Mouse (Mus musculus) forebrain, embryonic 16.5 days (tissue): ENCODE measurements at regions not wholly inside any gene's neighbourhood (a gene's known extent, or its start where the extent isn't known, plus 50 kb on each side); places are given as distances from the start of the nearest gene placed in this dataset.

Source experiments
- ATAC-seq: fragments of 200-750 bp; cut with Nextera tagmentation; 2 replicates; pipeline ENCODE4 v1.8.0; 2017; ENCODE audit warnings: mild to moderate bottlenecking, moderate library complexity
- H3K27ac ChIP-seq: fragments of 300-500 bp; sonication (generic); 2 replicates; pipeline ENCODE4 v1.5.1; 2014; ENCODE audit warnings: low read length, control low read depth
- H3K27me3 ChIP-seq: fragments of 300-500 bp; sonication (generic); replicated peaks from 2 replicates; pipeline ENCODE4 v1.6.1; 2014; ENCODE audit warnings: low read length; ENCODE audit not compliant: control insufficient read depth, insufficient read depth
- H3K36me3 ChIP-seq: fragments of 300-500 bp; sonication (generic); 2 replicates; pipeline ENCODE4 v1.6.1; 2014; ENCODE audit not compliant: control insufficient read depth, insufficient read depth
- H3K4me1 ChIP-seq: fragments of 300-500 bp; sonication (generic); replicated peaks from 2 replicates; pipeline ENCODE4 v1.6.1; 2014; ENCODE audit warnings: low read length; ENCODE audit not compliant: control insufficient read depth, insufficient read depth
- H3K4me2 ChIP-seq: fragments of 300-500 bp; sonication (generic); 2 replicates; pipeline ENCODE4 v1.6.1; 2014; ENCODE audit warnings: mild to moderate bottlenecking, low read length, control low read depth
- H3K4me3 ChIP-seq: fragments of 300-500 bp; sonication (generic); replicated peaks from 2 replicates; pipeline ENCODE4 v1.5.1; 2014; ENCODE audit warnings: mild to moderate bottlenecking, low read length, control low read depth
- H3K9ac ChIP-seq: fragments of 300-500 bp; sonication (generic); replicated peaks from 2 replicates; pipeline ENCODE4 v1.6.1; 2014; ENCODE audit warnings: low read depth, low read length, control low read depth
- H3K9me3 ChIP-seq: fragments of 300-500 bp; sonication (generic); 2 replicates; pipeline ENCODE4 v1.6.1; 2016; ENCODE audit warnings: low read length; ENCODE audit not compliant: control insufficient read depth
- WGBS: fragments of 180-500 bp; shearing (Covaris S2); extraction: QIAGEN DNeasy Blood & Tissue Kit; methylation state at CpG from one replicate; pipeline ENCODE4 v1.1.7; 2014; 5-methylcytosine and 5-hydroxymethylcytosine counted together

DNA sequence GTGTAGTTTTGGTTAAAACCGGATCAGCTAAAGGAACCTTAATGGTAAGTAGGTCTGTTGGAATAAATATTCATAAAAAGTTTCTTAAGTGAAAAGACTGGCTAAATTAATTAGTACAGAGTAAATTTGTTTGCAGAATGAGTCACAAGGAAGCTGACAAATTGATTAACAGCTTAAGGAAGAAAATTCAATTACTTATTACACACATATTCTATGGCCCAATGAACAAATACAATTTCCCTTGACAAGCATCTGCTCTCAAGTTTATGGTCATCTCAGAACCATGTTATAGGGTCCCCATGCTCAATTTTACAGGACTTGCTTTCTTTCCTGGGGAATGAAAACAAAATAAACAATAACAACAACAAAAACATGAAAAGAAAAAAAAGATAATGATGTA, 231.4 kb upstream of the Frg1 start:
- no peaks in the 10 kb centered on the region for H3K9me3 ChIP-seq
- no peak overlapping the region for H3K9ac ChIP-seq
- H3K27me3 ChIP-seq, result no peaks in the 10 kb centered on the region
- 26% methylated on average over 1 of the region's 1 CpGs for WGBS
- H3K4me2 ChIP-seq, result no peak overlapping the region
- no peak for ATAC-seq
- H3K36me3 ChIP-seq, result no peaks in the 10 kb centered on the region
- H3K4me3 ChIP-seq, result no peak overlapping the region
- no peaks in the 10 kb centered on the region for H3K4me1 ChIP-seq
- H3K27ac ChIP-seq, result no peak overlapping the region

DNA sequence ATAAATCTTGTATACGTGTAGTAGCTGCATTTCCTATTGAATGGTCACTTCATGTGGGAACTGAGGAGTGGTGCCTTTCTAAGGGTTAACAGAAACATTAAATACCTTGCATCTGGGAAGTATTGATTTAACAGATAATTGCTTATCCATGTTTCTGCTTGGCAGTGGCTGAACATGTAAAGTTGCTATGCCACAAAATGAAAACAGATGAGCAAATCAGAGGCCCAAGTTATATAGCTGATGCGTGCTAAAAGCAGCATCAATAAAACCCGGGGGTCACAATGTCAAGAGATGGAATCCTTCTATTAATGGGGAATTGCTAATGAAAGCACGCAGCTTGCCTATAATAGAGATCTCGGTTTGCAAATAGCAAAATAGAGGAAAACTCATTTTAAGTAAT, 227.8 kb upstream of the Frg1 start:
- no peak overlapping the region for H3K4me2 ChIP-seq
- no peak overlapping the region for H3K4me3 ChIP-seq
- H3K9me3 ChIP-seq, result no peaks in the 10 kb centered on the region
- H3K4me1 ChIP-seq, result no peaks in the 10 kb centered on the region
- no peak overlapping the region for H3K9ac ChIP-seq
- H3K36me3 ChIP-seq, result no peaks in the 10 kb centered on the region
- ATAC-seq, result no peak
- no peak overlapping the region for H3K27ac ChIP-seq
- no peaks in the 10 kb centered on the region for H3K27me3 ChIP-seq
- WGBS, result 85% methylated on average over 5 of the region's 5 CpGs

DNA sequence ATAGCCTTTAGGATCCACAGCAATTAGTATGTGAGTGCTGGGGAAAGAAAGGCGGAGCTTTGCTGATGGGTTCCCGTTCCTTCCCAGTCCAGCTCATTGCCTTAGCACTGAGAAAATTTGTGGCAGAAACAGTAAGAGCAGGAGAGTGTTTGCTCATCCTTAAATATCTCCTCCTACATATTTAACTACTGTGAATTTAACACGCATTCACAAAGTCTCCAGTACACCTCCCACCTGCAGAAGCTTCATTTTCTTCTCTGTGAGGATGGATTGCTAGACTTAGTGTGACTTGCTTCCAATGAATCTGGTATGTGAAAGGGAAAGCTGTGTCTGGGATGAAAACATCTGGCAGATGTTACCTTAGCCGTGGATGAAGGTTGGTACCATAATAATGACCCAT, 207.0 kb upstream of the Frg1 start:
- Histone ChIP-seq H3K9me3 (no peaks in the 10 kb centered on the region), H3K4me3 (no peak overlapping the region), H3K27ac (no peak overlapping the region), H3K36me3 (no peaks in the 10 kb centered on the region), H3K9ac (no peak overlapping the region), H3K4me2 (no peak overlapping the region), H3K4me1 (no peaks in the 10 kb centered on the region), H3K27me3 (no peaks in the 10 kb centered on the region)
- 91% methylated on average over 4 of the region's 4 CpGs for WGBS
- no peak for ATAC-seq

DNA sequence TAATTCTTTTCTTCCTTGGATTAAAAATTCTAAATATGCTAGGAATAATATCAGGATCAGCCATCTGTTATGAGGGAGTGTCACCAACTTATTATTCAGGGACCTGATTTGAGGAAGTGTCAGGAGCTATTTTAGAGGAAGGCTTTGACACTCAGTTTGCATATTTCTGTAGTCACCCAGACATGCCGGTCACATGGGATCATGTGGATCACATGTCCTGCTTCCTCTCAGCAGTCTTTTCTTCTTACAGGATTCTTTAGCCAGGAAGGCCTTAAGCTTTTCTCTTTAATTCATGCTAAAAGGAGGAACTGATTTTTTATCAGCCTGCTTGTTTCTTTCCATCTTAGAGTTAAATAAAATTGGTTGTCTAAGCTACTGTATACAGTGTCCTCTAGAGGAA, 183.4 kb upstream of the Frg1 start:
- H3K4me3 ChIP-seq, result no peak overlapping the region
- no peaks in the 10 kb centered on the region for H3K27me3 ChIP-seq
- ATAC-seq, result no peak
- H3K27ac ChIP-seq, result no peak overlapping the region
- WGBS, result 91% methylated on average over 1 of the region's 1 CpGs
- no peak overlapping the region for H3K4me2 ChIP-seq
- no peaks in the 10 kb centered on the region for H3K36me3 ChIP-seq
- no peaks in the 10 kb centered on the region for H3K9me3 ChIP-seq
- no peak overlapping the region for H3K9ac ChIP-seq
- H3K4me1 ChIP-seq, result no peaks in the 10 kb centered on the region

DNA sequence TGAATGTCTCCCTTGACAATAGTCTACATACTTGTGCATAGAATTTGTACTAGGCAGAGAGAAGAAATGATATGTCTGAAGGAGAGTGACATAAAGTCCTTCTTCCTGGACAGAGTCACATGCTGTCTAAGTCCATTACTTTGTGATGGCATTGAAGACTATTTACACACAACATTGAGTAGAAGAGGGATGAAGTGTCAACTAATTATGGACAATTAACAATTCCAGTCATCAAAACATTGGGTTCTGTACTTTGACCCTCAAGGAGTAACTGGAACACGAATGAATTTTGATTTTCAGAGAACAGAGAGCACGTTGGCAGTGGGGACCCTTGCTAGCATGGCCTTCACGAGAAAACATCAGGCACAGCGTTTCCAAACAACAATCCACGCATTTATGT, 177.6 kb upstream of the Frg1 start:
- no peak for ATAC-seq
- WGBS, result 85% methylated on average over 5 of the region's 5 CpGs
- H3K27me3 ChIP-seq, result no peaks in the 10 kb centered on the region

DNA sequence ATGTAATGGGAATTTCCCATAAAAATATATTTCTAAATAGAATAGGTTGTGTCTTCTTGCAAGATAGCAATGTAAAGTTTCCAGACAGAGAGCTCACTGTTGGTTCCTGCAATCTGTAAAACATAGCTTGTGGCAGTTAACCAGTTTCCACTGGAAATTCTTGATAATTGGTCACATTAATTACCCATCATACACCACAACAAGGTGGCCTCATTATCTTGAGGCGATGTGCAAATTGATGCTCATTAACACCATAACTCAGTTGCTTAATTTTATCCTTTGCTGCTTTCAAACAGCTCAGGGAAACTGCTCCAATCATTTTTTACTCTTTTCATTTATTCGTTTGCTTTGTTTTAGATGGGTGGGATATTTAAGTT, 176.8 kb upstream of the Frg1 start:
- ATAC-seq, result no peak
- 27% methylated on average over 2 of the region's 2 CpGs for WGBS
- no peaks in the 10 kb centered on the region for H3K27me3 ChIP-seq
- no peaks in the 10 kb centered on the region for H3K4me1 ChIP-seq
- H3K36me3 ChIP-seq, result no peaks in the 10 kb centered on the region
- H3K4me2 ChIP-seq, result no peak overlapping the region
- H3K27ac ChIP-seq, result no peak overlapping the region
- no peak overlapping the region for H3K4me3 ChIP-seq
- no peaks in the 10 kb centered on the region for H3K9me3 ChIP-seq
- no peak overlapping the region for H3K9ac ChIP-seq

More for the DNA sequence above, 177.6 kb upstream of the Frg1 start:
- H3K27ac ChIP-seq, result no peak overlapping the region
- no peak overlapping the region for H3K4me2 ChIP-seq
- no peak overlapping the region for H3K4me3 ChIP-seq
- no peaks in the 10 kb centered on the region for H3K36me3 ChIP-seq
- H3K9ac ChIP-seq, result no peak overlapping the region
- no peaks in the 10 kb centered on the region for H3K4me1 ChIP-seq
- H3K9me3 ChIP-seq, result no peaks in the 10 kb centered on the region

DNA sequence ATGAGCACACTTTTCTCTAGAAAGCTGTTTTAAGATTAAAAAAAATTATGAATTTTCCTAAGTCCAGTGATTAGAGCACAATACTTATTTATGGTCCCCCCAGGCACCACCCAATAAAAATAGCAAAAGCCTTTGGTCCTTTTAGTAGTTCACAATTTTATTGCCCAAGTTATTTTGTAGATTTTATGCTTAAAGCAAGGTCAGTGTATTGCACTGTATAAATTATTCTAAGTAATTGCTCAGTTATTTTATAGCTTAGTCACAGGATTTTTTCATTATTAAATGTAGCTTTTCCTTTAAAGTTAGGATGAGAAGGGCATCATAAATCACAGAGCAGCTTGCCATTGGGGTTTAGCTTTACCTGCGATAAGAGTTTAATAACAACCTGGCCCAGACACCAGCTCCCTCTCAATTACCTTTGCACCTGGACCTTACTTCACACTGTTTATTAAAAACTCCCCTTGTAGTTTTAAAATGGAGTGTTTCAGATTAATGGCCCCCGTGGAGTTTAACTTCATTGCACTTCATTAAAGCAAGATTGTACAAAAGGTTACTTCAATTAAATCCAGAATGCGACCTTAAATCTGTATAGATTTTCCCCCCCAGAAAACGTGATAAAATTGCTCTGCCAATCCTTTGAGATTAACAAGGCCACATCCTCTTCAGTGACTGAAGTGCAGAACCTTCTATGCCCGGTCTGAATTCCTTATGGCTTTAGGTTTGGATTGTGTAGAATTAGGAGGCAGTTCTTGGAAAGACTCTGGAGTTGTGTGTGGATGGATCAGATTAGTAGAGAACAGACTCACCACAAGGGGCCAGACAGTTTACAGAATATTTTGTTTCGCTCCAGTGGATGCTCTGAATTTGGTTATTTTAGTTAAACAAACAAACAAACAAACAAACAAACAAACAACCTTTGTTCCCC, 176.1 kb upstream of the Frg1 start:
- Histone ChIP-seq H3K4me3 (no peak overlapping the region), H3K27me3 (no peaks in the 10 kb centered on the region), H3K4me2 (no peak overlapping the region), H3K9me3 (no peaks in the 10 kb centered on the region), H3K9ac (no peak overlapping the region), H3K4me1 (no peaks in the 10 kb centered on the region), H3K36me3 (no peaks in the 10 kb centered on the region), H3K27ac (no peak overlapping the region)
- WGBS, result 40% methylated on average over 6 of the region's 6 CpGs
- ATAC-seq, result no peak

DNA sequence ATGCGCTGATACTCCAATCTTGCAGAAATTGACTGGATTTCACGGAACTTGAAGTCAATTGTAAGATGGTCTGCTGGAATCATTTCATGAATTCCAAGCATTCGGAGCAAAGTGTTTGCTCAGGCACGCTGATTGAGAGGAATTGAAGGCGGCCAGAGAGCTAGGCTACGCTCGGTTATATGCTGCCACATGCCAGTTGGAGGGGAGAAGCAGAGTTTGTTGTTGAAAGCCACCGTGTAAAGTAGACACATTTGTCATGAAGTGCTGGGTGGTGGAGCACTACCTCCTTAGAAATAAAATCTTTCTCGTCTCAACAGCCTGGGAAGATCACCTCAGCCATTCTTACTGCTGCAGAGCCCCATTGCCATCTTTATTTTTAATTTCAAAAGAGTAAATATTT, 175.3 kb upstream of the Frg1 start:
- no peak for ATAC-seq
- 74% methylated on average over 9 of the region's 9 CpGs for WGBS
- Histone ChIP-seq H3K36me3 (no peaks in the 10 kb centered on the region), H3K27ac (no peak overlapping the region), H3K4me1 (no peaks in the 10 kb centered on the region), H3K9me3 (no peaks in the 10 kb centered on the region), H3K27me3 (no peaks in the 10 kb centered on the region), H3K4me3 (no peak overlapping the region), H3K4me2 (no peak overlapping the region), H3K9ac (no peak overlapping the region)

DNA sequence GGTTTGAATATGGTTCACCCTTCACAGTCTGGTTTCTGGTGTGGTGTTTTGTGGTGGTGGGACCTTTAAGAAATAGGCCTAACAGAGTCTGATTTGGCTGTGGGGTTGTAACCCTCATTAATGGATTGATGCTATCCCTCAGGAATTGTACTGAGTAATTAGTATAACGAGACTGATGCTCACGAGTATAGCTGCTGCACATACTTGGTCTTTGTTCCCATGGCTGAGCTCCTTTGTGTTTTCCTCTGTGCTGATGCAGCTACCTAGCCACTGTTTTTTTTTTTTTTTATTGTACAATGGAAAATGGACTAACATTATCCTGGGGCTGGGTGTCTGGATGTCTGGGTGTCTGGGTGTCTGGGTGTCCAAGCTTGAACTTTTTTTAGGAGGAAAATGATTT, 171.3 kb upstream of the Frg1 start:
- Histone ChIP-seq H3K9me3 (no peaks in the 10 kb centered on the region), H3K9ac (no peak overlapping the region), H3K4me1 (no peaks in the 10 kb centered on the region), H3K27ac (no peak overlapping the region), H3K4me3 (no peak overlapping the region), H3K4me2 (no peak overlapping the region), H3K36me3 (no peaks in the 10 kb centered on the region), H3K27me3 (no peaks in the 10 kb centered on the region)
- ATAC-seq, result no peak
- WGBS, result 12% methylated on average over 2 of the region's 2 CpGs
